Mouse (Mus musculus) spleen, postnatal 36 days (tissue): Measurements from ENCODE around the gene Gm15085.
"Not testable (repeated sequence)": the region's sequence is repeated elsewhere in the genome, so short reads cannot be mapped to it uniquely, and the experiment has no call there.

ENCODE experiments used
- DNase-seq, 2 experiments: peaks; one replicate each; pipeline ENCODE4 v3.0.0; 2022; ENCODE audit warnings: low spot score in 2 of 2, mixed read lengths in 1 of 2

The Gm15085 gene

DNA sequence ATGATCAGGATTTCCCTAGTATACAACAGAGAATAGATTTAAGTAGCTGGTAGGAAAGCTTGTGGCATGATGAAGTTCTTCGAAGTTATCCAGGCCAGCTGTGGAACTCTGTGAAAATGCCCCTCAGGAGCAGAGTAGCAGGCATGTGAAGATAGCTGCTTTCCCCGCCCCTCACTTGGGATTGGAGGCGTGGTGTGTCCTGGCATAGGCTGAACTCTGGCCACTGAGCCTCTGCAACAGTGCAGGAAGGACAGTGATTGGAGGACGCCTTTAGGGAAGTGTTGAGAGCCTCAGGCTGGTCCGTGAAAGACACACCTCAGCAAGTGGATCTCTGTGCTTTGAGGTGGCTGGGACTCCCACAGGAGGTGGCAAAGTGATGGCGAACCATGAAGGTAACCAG, at the start of gene Gm15085:
TSS of gene Gm15085 (plus strand) at position 301 of the 400 bp plus-strand sequence.
- DNase-seq: not testable (repeated sequence)
